Mouse (Mus musculus) lung, embryonic 15.5 days (tissue): ENCODE data around the gene Atp6v0a2. TPM values are rescaled to one million over a fixed set of nuclear protein-coding genes. Genes with fewer than 3 reads are reported as not detected.
"Not testable (repeated sequence)": the region's sequence is repeated elsewhere in the genome, so short reads cannot be mapped to it uniquely, and the experiment has no call there.

ENCODE experiments used
- ATAC-seq: fragments of 200-750 bp; cut with Nextera tagmentation; 2 replicates; pipeline ENCODE4 v1.8.0; 2017; ENCODE audit warnings: moderate number of reproducible peaks, borderline replicate concordance; ENCODE audit not compliant: low FRiP score, low TSS enrichment; ENCODE audit errors: extremely low read depth
- H3K27ac ChIP-seq: fragments of 300-500 bp; sonication (generic); 2 replicates; pipeline ENCODE4 v1.5.1; 2015; ENCODE audit warnings: moderate library complexity, mild to moderate bottlenecking, inconsistent platforms
- H3K27me3 ChIP-seq: fragments of 300-500 bp; sonication (generic); 2 replicates; pipeline ENCODE4 v1.6.1; 2015; ENCODE audit warnings: inconsistent platforms
- H3K36me3 ChIP-seq: fragments of 300-500 bp; sonication (generic); 2 replicates; pipeline ENCODE4 v1.6.1; 2015; ENCODE audit warnings: inconsistent platforms
- H3K4me1 ChIP-seq: fragments of 300-500 bp; sonication (generic); 2 replicates; pipeline ENCODE4 v1.6.1; 2015; ENCODE audit warnings: inconsistent platforms
- H3K4me2 ChIP-seq: fragments of 300-500 bp; sonication (generic); 2 replicates; pipeline ENCODE4 v1.6.1; 2015; ENCODE audit warnings: inconsistent platforms, mild to moderate bottlenecking, moderate library complexity
- H3K4me3 ChIP-seq: fragments of 300-500 bp; sonication (generic); 2 replicates; pipeline ENCODE4 v1.5.1; 2015; ENCODE audit warnings: mild to moderate bottlenecking, inconsistent platforms
- H3K9ac ChIP-seq: fragments of 300-500 bp; sonication (generic); 2 replicates; pipeline ENCODE4 v1.6.1; 2015; ENCODE audit warnings: inconsistent platforms
- H3K9me3 ChIP-seq: fragments of 300-500 bp; sonication (generic); 2 replicates; pipeline ENCODE4 v1.6.1; 2016; ENCODE audit warnings: inconsistent platforms
- WGBS: fragments of 180-500 bp; shearing (Covaris S2); methylation state at CpG from one replicate; pipeline ENCODE4 v1.1.7; 2015; 5-methylcytosine and 5-hydroxymethylcytosine counted together
- polyA plus RNA-seq: library from polyadenylated mRNA; unstranded; fragments of >200 nt; fragmentation: Nextera tagmentation; extraction: Ambion mirVana; gene quantifications from 2 replicates; pipeline ENCODE4 v1.2.1, GENCODE M21; 2015

The Atp6v0a2 gene
- polyA plus RNA-seq, 1 experiment from 2014 or later, result 45.1 TPM

- Histone ChIP-seq H3K9me3 (no peaks in the 10 kb centered on the region), H3K4me2 (no peak overlapping the region), H3K9ac (no peak overlapping the region), H3K4me1 (no peaks in the 10 kb centered on the region), H3K36me3 (no peaks in the 10 kb centered on the region), H3K27me3 (no peaks in the 10 kb centered on the region), H3K27ac (no peak overlapping the region), H3K4me3 (no peak overlapping the region)
- no peak for ATAC-seq
- WGBS, result 75% methylated on average over 10 of the region's 10 CpGs
Measured at GRCm38 (mm10) chr5:124618711-124619110, 9.7 kb upstream of the Atp6v0a2 start.

DNA sequence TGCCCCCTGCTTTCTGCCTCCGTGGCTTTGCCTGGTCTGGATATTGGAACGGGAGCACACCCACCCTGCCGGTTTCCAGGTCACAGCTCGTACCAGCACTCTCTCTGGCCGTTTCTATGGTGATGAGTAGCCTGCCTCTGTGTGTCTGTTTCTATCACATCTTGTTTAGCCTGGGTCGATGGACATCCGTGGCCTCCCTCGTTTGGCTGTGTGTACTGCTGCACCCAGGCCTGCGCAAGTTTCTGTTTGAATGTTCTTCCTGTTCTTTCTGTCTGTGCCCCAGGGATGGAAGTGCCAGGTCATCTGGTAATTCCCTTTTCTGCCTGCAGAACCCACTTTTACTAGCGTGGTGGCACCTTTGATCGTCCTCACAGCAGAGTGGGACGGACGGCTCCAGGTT is 7.0 kb upstream of the Atp6v0a2 start:
- Histone ChIP-seq H3K9me3 (no peaks in the 10 kb centered on the region), H3K4me1 (no peaks in the 10 kb centered on the region), H3K27ac (no peak overlapping the region), H3K4me2 (no peak overlapping the region), H3K4me3 (no peak overlapping the region), H3K27me3 (no peaks in the 10 kb centered on the region), H3K36me3 (no peaks in the 10 kb centered on the region), H3K9ac (no peak overlapping the region)
- WGBS, result 76% methylated on average over 13 of the region's 13 CpGs
- ATAC-seq, result no peak

DNA sequence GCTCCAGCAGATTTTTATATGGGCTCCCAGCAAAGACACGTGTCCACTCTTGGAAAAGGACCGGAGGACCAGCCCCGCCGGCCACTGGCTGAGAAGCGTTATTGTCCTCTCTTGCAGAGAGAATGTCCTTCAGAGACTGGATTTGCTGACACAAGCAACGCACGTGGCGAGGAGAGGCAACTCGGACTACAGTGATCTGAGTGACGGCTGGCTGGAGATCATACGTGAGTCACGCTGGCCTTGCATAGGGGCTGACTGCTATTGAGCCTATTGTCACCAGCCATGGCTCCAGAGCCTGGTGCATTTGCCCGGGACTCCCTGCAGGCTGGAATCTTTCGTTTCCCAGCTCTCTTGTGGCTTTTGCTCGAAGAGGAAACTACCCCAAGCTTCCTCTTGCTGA is 5.5 kb upstream of the Atp6v0a2 start:
- Histone ChIP-seq H3K9me3 (no peaks in the 10 kb centered on the region), H3K36me3 (no peaks in the 10 kb centered on the region), H3K4me2 (no peak overlapping the region), H3K4me3 (no peak overlapping the region), H3K4me1 (peaks cover 1% of the 10 kb centered on the region), H3K27ac (no peak overlapping the region), H3K9ac (no peak overlapping the region), H3K27me3 (no peaks in the 10 kb centered on the region)
- no peak for ATAC-seq
- WGBS, result 86% methylated on average over 15 of the region's 15 CpGs

- Histone ChIP-seq H3K27me3 (no peaks in the 10 kb centered on the region), H3K36me3 (no peaks in the 10 kb centered on the region), H3K4me2 (no peak overlapping the region), H3K4me1 (peaks cover 8% of the 10 kb centered on the region), H3K27ac (no peak overlapping the region), H3K4me3 (no peak overlapping the region), H3K9me3 (no peaks in the 10 kb centered on the region), H3K9ac (no peak overlapping the region)
- no peak for ATAC-seq
- 89% methylated on average over 9 of the region's 9 CpGs for WGBS
Measured at GRCm38 (mm10) chr5:124624291-124624690, 4.1 kb upstream of the Atp6v0a2 start.

DNA sequence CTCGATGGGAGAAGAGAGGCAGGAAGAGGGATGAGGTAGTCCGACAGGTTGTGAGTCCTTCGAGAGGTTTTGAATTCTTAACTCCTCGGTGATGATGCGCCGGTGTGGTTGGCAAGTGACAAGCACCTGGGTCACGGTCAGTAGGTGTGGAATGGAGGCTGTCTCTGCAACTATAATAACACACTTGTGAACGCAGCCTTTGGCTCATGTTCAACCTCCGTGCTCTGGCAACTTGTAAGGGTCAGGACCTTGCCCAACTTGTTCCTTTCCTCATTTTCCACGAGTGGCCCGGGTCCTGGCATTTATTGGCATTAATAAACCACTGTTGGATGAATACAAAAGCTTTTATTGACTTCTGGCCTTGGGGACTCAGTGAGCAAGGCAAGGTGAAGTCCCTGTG is 1.3 kb downstream of the Atp6v0a2 start:
- peak overlapping the region; percentile 88 for H3K4me2 ChIP-seq
- no peaks in the 10 kb centered on the region for H3K27me3 ChIP-seq
- peaks cover 23% of the 10 kb centered on the region for H3K4me1 ChIP-seq
- peak overlapping the region; percentile 90 for H3K9ac ChIP-seq
- peak overlapping the region; percentile 98 for H3K4me3 ChIP-seq
- WGBS, result 10% methylated on average over 11 of the region's 11 CpGs
- H3K36me3 ChIP-seq, result peaks cover 9% of the 10 kb centered on the region; the same call in 1 of the 2 replicates
- no peak overlapping the region for H3K27ac ChIP-seq
- no peak for ATAC-seq
- H3K9me3 ChIP-seq, result no peaks in the 10 kb centered on the region

DNA sequence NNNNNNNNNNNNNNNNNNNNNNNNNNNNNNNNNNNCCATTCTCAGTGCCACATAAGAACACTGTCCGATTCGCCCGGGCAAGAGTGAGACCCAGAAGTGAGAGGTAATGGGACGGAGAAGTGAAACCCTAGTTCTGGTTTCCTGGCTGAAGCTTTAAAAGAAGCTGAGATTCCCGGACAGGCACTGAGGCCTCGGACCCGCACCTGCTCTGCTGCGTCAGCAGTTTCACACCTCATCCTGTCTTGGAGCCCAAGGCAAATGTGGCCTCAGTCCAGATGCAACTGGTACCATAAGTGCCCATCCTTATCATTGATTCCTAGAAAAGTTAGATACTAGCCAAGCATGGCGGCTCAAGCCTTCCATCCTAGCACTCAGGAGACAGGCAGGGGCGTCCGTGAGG is 3.3 kb downstream of the Atp6v0a2 start:
- no peak overlapping the region for H3K9ac ChIP-seq
- H3K4me2 ChIP-seq, result no peak overlapping the region
- H3K36me3 ChIP-seq, result peaks cover 29% of the 10 kb centered on the region
- H3K4me1 ChIP-seq, result peaks cover 23% of the 10 kb centered on the region
- 91% methylated on average over 11 of the region's 11 CpGs for WGBS
- no peak overlapping the region for H3K4me3 ChIP-seq
- no peak for ATAC-seq
- no peaks in the 10 kb centered on the region for H3K27me3 ChIP-seq
- no peaks in the 10 kb centered on the region for H3K9me3 ChIP-seq
- no peak overlapping the region for H3K27ac ChIP-seq

DNA sequence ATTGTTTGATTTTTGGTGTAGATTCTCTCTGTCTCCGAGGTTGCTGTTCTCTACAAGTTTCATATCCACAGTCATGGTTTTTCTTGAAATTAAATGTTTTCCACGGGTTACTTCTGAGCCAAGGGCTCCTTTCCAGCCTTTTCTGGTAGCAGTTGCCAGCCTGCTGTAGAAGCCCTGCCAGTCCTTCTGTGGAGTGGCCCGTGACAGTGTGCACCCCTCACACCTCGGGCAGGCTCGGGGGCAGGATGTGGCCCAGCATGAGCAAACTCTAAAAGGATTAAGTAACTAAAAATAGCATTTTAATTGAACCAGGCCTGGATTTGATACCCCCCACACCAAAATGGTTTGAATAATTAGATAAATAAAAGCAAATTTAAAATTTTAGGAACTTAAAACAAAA is 4.1 kb downstream of the Atp6v0a2 start:
- H3K27ac ChIP-seq, result no peak overlapping the region
- no peak overlapping the region for H3K4me3 ChIP-seq
- H3K4me2 ChIP-seq, result no peak overlapping the region
- H3K36me3 ChIP-seq, result peaks cover 37% of the 10 kb centered on the region
- H3K9ac ChIP-seq, result no peak overlapping the region
- H3K9me3 ChIP-seq, result no peaks in the 10 kb centered on the region
- ATAC-seq, result no peak
- WGBS, result 79% methylated on average over 5 of the region's 5 CpGs
- no peaks in the 10 kb centered on the region for H3K27me3 ChIP-seq
- H3K4me1 ChIP-seq, result peaks cover 23% of the 10 kb centered on the region

- H3K4me3 ChIP-seq, result no peak overlapping the region
- H3K9ac ChIP-seq, result no peak overlapping the region
- H3K27me3 ChIP-seq, result no peaks in the 10 kb centered on the region
- no peak for ATAC-seq
- H3K36me3 ChIP-seq, result peaks cover 45% of the 10 kb centered on the region
- WGBS, result 65% methylated on average over 2 of the region's 2 CpGs
- no peak overlapping the region for H3K27ac ChIP-seq
- no peaks in the 10 kb centered on the region for H3K9me3 ChIP-seq
- H3K4me2 ChIP-seq, result no peak overlapping the region
- H3K4me1 ChIP-seq, result peaks cover 16% of the 10 kb centered on the region
Measured at GRCm38 (mm10) chr5:124633425-124633824, 5.0 kb downstream of the Atp6v0a2 start.

GRCm38 (mm10) chr5:124635068-124635467 is 6.7 kb downstream of the Atp6v0a2 start:
- not testable (repeated sequence) for H3K27ac ChIP-seq, H3K9me3 ChIP-seq, ATAC-seq, H3K4me1 ChIP-seq, H3K27me3 ChIP-seq, H3K4me3 ChIP-seq, H3K9ac ChIP-seq, H3K4me2 ChIP-seq
- WGBS, result 80% methylated on average over 4 of the region's 4 CpGs
- H3K36me3 ChIP-seq, result peaks cover 61% of the 10 kb centered on the region

DNA sequence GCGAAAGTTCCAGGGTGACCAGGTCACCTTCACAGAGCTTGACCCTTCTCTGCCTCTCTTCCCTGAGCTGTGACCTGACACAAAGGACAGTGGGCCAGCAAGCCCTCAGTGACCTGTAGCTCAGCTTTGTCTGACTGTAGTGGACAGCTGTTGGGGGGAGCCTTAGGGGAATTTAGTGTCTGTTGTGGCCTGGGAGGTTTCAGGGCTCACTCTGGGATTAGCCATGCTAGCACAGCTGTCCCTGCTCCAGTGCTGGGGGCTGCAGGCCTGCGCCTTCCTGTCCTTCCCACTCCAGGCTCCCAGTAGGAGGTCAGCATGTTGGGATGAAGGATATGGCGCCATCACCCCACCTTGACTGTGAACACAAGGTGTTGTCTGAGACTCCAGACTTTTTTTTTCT is 7.8 kb downstream of the Atp6v0a2 start:
- Histone ChIP-seq H3K27ac (no peak overlapping the region), H3K27me3 (no peaks in the 10 kb centered on the region), H3K4me1 (no peaks in the 10 kb centered on the region), H3K4me3 (no peak overlapping the region), H3K36me3 (peaks cover 66% of the 10 kb centered on the region), H3K4me2 (no peak overlapping the region), H3K9me3 (no peaks in the 10 kb centered on the region), H3K9ac (no peak overlapping the region)
- no peak for ATAC-seq
- 93% methylated on average over 3 of the region's 3 CpGs for WGBS

GRCm38 (mm10) chr5:124636694-124637093 is 8.3 kb downstream of the Atp6v0a2 start:
- Histone ChIP-seq H3K4me2 (no peak overlapping the region), H3K27me3 (no peaks in the 10 kb centered on the region), H3K9ac (no peak overlapping the region), H3K27ac (no peak overlapping the region), H3K36me3 (peaks cover 71% of the 10 kb centered on the region), H3K4me1 (no peaks in the 10 kb centered on the region), H3K4me3 (no peak overlapping the region), H3K9me3 (no peaks in the 10 kb centered on the region)
- 96% methylated on average over 4 of the region's 4 CpGs for WGBS
- ATAC-seq, result no peak

GRCm38 (mm10) chr5:124637300-124637699 is 8.9 kb downstream of the Atp6v0a2 start:
- Histone ChIP-seq H3K27me3 (no peaks in the 10 kb centered on the region), H3K9me3 (no peaks in the 10 kb centered on the region), H3K4me2 (no peak overlapping the region), H3K4me3 (no peak overlapping the region), H3K36me3 (peaks cover 77% of the 10 kb centered on the region), H3K4me1 (no peaks in the 10 kb centered on the region), H3K9ac (no peak overlapping the region), H3K27ac (no peak overlapping the region)
- 81% methylated on average over 11 of the region's 11 CpGs for WGBS
- ATAC-seq, result no peak

DNA sequence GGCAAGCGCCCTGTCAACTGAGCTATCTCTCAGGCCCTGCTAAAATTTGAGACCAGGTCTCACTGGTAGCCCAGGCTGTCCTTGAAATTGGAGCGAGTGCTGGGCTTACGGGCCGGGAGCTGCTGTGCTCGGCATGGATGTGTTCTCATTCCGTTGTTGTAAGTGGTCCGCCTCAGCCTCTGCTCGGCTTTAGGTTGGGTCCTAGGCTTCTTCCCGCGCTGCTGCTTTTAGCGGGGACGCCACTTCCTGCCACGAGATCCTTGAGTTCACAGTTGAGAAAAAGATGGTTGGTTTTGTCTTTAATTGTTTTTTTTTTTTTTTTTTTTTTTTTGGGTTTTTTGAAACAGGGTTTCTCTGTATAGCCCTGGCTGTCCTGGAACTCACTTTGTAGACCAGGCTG is 9.5 kb downstream of the Atp6v0a2 start:
- Histone ChIP-seq H3K9me3 (no peaks in the 10 kb centered on the region), H3K4me2 (no peak overlapping the region), H3K36me3 (peaks cover 81% of the 10 kb centered on the region), H3K9ac (no peak overlapping the region), H3K27ac (no peak overlapping the region), H3K27me3 (no peaks in the 10 kb centered on the region), H3K4me1 (no peaks in the 10 kb centered on the region), H3K4me3 (no peak overlapping the region)
- WGBS, result 94% methylated on average over 13 of the region's 13 CpGs
- no peak for ATAC-seq
